Mouse (Mus musculus): ENCODE results near the gene Sh2d5.

Gene Sh2d5

DNA sequence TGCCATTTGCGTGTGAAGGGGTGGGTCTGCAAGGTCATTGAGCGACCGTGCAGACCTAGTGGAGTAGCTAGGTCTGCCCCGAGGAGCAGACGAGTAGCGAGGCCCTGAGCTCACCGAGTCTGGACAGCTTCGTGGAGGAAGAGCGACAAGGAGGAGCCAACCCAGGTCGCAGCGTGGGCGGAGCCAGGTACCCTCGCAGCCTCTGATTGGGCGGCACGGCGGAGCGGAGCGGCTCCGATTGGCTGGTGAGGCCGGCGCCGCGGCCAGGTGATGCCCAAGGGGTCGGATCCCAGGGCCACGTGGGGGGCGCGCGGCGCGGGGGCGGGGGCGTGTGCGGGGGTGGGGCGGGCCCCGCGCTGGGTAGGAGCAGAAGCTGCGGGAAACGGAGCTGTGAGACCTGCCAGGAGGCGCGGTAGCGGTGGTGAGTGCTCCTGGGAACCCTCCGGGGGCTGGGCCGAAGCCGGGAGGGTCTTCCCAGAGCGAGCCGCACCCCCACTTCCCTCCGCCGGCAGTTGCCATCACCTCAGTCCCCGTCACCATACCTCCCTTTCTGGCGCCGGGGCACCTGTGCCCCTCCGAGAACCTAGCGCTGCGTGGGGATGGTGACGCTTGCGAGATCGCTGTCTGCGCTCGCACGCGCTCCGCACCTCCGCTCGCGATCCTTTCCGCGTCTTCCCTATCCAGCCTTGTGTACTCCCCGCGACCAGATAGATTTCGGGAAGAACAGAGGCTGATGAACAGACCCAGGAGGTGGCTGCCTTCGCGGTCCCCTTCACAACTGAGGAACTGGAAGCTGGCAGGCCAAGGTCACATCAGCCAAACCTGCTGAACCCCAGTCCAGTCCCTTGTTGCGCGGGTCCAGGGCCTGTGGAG lies at the start of gene Sh2d5, which contains the start of gene Kif17:
TSS of gene Sh2d5 (plus strand) at position 316 of the 873 bp plus-strand sequence.
TSS of gene Kif17 (plus strand) at position 348 of the 873 bp plus-strand sequence.
- DNase-seq: peak; percentile 68 to 83

DNA sequence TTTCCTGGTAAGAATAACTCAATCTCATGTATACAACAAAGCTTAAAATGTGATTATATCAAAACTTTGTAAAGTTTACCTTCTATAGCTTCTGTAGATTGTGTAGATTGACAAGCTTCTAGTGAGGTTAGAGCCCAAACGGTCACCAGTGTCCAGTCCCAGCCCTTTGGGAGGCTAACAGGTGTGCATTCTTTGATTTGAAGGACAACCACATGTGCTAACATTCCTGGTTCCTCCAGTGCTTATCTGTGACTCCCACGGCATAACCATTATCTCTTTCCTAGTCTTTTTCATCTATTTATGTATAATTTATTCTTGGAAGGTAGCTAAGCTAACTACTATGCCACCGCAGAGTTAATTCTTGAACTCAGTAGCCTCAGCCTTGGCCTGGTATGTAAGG lies 49.4 kb upstream of the Sh2d5 start:
- no peak for DNase-seq

DNA sequence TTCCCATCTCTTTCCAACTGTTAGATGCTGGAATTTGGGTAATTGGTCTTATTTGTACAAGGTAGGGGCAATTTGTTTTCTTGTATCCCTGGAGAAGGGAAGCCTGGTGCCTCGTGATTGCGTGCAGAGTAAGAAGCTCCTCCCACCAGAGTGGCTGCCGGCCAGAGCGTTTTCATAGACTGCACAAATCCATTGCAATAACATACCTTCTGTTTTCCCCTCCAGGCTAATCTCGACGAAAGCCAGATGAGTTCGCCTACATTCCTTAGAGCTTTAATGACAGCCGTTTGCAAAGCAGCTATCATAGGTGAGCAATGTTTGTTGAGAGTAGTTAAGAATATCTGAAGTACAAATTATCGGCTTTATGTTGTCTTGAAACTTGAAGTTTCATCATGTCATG lies 48.5 kb upstream of the Sh2d5 start:
- DNase-seq: no peak

DNA sequence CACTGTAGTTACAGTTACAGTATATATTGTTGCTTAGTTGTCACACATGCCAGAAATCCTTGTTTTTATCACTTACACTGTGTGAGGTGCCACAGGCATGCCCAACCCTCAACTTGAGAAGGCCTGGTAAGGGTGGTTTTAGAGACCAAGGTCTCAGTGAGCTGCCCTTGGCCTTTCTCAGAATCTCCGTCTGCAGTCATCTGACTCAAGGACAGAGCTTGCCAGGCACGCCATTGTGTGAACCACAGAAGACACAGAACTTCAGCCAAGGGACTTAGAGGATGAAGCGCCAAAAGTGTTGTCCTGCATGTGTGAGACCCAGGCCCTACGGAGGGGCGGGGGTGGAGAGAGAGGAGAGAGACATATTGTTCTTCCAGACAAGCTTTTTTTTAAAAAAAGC lies 40.1 kb upstream of the Sh2d5 start:
- no peak for DNase-seq

DNA sequence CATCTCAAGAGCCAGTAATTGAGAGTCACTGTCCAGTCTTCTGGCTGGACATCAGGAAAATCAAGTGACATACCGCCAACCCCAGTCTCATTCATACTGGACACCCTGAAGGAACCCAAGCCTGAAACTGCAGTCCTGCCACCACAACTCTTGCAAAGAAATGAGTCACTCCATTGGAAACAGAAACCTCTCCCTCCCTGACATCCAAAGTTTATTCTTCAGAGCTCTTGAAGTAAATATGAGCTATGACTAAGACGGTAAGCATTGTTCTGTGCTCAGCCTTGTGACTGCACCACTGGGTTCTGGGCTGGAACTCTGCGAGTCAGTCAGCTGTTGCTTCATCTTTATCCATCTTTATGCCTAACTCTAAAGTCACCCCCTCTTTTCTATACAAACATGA lies 36.3 kb upstream of the Sh2d5 start:
- DNase-seq: no peak

DNA sequence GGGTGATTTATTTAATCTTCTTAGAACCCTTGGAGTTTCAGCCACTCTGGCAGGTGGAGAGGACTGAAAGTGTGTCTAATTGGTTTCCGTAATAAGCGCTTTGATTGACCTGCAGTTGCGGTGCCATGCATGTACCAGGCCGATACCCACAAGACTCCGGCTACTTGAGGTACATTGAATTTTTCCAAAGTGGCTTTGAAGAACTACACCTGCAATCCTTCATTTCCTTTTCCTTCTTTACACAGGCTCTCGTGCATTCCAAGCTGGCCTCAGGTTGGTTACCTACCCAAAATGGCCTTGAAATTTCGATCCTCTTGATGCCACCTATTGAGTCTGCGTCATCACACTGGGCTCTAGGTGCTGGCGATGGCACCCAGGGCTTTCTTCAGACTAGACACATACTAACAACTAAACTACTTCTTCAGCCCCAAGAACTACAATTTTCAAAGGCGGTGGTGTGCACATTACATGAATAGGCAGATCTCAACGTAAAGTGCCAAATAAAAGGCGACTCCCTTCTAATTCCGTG lies 34.5 kb upstream of the Sh2d5 start:
- DNase-seq: no peak

DNA sequence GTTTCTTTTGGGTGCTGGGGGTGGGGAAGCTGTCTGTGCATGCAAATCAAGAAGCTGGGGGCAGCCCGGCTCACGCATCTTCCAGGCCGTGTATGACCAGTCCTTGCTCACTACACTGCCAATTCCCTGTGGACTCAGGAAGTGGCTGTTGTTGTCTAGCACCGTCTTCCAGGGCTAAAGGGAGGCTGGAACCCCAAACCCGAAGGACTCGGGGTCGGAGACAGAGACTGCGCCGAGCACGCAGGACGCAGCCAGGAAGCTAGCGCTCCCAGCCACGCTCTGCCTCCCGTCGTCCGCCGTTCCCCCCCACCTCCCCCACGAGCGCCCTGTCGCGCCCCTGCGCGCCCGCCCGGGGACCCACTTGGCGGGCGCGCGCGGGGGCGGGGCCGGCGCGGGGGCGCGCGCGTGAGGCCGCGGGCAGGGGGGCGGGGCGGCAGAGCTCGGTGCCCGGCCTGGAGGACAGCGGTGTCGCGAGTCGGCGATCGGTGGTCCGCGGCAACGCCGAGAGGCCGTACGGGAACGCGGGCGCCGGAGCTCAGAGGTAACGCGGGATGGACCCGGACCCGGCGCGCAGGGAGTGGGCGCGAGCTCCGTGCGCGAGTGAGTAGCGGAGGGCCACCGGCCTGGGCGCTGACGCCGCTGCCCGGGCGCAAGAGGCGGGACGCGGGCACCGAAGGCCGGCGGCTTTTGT lies 33.9 kb upstream of the Sh2d5 start, which contains the start of gene Hp1bp3:
TSS of gene Hp1bp3 (plus strand) at position 97 of the 691 bp plus-strand sequence.
- DNase-seq: peak; percentile 74 to 88

DNA sequence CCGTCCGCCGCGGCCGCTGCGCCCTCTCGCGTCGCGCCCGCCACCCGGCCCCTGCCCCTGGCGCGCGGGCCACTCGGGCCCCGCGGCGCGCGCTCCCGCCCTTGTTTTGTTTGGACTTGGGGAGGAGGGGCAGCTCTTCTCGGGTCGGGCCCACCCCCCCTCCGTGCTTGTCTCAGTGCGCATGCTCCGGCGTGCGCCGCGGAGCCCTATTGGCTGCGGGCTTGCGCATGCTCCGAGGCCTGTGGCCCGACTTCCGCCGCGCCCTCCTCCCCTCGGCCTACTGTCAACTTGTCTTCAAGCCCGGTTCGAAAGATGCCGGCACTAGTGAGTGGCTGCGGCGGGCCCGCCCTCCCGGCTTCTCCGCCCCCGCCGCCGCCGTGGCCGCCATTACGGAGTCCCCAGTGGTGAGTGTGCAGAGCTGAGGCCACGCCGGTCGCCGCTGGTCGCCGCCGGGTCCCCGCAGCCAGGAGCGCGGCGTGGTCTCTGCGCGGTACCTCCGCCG lies 33.3 kb upstream of the Sh2d5 start:
- peak; percentile 99 for DNase-seq

DNA sequence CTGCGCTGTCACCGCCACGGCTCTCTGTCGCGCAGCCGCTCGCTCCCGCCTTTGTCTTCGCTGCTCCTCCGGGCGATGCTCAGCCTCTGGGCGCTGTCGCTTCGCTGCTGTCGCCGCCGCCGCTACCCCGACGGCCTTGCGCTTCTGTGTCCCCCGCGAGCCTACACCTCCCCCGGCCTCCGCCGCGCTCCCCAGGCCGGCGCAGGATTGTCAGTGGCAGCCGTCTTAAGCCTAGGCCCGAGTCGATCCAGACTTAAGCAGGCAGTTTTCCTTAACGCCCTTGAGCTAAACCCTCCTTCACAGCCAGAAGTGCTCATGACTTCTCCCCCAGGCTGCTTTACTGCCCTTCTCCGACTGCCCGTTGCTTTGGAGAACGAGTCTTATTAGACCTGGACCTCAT lies 32.8 kb upstream of the Sh2d5 start:
- DNase-seq: peak in 1 of 2 experiments; percentile 13

DNA sequence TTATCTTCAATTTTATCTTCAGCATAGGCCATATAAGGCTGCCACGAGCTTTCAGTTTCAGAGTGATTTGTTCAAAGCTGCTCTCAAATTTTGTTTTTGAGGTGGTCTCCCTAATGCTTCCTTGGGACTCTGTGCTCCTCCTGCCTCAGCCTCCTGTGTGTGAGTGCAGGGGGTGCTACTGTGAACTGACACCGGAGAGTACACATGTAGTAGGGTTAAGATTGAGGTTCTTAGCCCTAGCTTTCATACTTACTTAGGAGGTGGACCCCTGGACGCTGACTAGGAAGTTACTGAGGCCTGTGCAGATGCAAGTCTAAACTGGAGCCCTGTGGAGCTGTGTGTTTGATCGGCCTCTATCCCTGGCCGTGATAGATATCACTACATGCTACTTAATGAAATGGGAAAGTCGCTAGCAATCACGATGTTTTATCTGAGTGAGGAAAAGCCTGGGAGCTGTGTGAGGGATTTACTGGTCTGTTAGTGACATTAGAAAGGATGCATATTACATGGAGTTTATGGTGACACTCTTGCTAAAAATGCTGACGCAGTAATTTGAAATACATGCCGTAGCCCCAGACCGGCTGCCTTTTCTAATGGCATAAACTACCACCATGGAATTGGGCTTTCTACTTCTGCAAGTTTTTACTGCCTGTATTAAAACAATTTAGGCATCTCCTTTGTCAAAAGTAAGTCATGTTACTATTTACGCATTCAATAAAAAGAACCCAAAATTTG lies 32.1 kb upstream of the Sh2d5 start:
- DNase-seq: no peak

DNA sequence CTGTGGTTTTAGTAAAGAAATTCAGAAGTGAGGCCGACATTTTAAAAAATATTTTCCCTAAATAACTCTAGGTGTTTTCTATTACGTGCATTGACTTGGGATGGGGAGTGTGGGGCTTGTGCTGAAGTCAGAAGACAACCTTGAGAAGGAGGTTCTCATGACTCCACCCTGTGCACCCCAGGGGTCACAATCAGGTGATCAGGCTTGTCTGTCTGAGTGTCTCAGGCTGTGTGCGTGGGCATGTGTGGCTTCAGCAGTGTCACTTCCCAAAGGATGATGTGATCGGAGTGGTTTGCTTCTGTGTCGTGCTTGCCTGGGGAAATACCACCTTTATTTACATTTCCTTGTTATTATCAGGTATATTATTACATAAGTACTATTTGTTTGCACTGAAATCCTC lies 30.9 kb upstream of the Sh2d5 start:
- DNase-seq: no peak

DNA sequence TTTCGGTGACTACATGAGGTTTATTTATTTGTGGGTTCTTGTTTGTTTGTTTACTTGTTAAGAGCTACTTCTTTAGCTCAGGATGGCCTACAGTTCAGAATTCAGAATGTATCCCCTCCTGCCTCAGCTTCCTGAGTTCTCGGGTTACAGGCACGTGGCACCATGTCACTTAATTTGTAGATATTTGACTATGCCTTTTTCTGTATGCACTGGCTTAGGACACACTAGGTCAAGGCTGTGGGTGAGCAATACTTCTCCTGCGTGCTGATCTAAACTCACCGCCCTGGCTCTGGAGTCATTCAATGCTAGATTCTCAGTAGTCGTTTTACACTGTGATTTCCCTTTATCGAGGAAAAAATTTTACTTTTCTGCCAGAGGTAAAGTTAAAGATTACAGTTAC lies 29.4 kb upstream of the Sh2d5 start:
- DNase-seq: no peak

DNA sequence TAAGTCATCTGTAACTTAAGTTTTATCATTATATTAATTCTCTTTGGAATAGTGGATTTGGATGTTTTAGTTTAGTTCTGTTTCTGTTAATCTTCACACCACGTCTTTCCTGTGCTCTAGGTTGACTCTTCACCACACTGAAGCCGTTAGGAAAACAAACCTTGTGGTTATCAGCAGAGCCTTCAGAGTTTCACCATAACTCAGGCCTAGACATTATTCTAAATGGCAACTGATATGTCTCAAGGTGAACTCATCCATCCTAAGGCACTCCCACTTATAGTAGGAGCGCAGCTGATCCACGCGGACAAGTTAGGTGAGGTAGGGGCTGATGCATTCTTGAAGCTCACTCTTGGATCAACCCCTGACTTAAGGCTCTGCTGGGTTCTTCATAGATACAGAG lies 28.8 kb upstream of the Sh2d5 start:
- DNase-seq: no peak

DNA sequence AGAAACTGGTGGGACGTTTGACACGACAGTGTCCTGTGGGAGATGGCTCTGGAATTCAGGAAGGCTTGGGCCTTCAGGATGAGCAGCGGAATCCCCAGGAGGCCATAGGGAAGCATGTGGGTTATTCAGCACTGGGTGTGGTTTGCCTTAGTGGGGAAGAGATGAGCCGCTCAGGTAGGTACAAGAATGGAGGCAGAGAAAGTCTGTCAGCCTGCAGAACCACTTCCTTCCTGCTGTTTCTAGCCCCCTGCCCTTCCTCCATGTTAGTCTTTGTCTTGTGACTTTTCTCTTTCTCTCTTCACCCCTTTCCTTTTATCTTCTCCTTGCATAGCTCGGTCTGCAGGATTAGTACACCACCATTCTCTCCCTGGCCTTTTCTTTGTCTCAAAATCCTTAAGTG lies 27.8 kb upstream of the Sh2d5 start:
- DNase-seq: no peak

DNA sequence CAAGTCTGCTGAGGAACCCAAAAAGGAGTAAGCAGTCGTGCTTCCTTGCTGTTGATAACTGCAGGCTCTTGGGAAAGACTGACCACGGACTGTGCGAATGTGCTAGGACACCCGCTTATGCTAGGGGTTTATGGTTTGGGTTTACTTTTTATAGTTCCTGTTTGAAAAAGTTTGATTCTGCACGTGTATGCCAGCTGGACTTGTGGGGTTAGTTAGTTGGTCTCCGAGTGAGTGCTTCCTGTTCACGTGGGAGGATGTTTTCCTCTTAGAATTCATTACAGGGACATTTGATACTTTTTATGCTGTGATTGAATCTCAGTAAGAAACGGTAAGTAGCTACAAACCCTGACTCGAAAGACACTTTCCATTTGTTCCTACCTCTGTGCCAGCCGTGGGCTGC lies 26.6 kb upstream of the Sh2d5 start:
- DNase-seq: no peak

DNA sequence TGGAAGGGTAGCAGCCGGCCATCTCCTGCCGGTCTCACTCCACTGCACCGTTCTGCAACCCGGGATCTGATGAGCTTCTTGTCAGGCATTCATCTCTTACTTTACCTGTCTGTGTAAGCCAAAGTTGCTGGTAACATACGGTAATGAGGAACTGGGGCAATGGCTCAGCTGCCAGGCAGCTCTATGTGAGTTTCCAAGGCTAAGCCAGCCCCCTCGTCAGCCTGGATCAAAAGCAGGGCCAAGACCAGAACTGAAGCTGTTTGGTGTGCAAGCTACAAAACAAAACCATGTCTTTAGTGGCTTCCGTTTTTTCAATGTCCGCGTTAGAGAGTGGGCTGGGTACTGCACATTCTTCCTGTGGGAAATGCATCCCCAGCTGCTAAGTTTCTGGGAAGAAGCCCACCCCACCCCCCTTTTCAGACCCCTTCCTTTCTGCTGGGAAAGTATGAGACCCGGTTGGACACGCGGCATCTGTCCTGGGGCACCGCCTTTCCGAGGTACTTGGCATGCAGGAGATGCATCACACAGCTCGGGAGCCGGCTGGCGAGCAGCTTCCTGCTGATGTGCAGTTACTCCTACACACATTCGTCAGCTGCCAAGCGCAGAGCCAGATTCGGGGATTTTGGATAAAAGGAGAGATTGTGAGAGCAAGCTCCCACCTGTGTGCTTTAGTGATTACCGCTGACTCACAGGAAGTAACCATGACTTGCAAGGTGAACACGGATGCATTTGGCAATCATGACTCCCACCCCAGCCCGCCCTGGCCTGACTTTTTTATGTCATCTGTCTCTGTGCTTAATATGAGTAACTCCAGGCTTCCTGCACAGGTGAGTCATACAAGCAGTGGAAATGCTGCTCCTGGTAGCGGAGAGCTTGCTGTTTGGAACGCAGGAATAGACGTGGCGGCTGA lies 3.2 kb upstream of the Sh2d5 start:
- no peak for DNase-seq

DNA sequence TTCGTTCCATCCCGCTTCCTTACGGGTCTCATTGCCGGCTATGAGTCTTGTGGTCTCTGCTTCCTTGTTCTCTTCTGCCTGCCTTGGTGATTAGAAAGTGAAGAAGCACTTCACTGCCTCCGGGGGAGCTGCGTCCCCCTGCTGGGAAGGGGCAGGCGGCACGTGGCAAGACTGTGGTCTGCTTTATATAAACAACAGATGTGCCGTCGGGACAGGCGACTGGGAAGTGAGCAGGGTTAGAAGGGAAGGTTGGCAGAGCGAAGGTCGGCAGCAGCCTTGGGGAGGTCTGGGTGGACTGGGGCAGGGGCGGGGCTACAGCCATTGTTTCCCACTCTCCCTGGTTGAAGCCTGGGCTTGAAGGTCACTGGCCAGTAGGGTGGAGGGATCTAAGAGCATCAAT lies 1.6 kb downstream of the Sh2d5 start:
- peak; percentile 25 to 26 for DNase-seq

DNA sequence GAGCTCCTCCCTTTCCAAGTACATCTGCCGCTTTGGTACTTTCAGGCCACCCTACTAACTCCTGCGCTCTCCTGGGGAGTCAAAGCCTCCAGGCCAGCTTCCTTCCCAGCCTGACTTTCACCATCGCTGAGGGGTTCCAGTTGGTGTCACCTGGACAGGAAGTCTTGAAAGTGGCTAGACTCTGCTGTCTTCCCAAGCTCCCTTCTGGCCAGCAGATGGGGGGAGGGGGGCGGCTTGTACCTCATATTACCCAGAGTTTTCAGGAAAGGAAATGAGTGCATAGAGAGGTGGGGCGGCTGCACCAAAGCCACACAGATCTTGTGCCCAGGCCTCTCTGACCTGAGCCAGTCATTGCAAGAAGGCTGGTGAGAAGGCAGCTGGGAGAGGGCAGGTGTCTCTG lies 2.0 kb downstream of the Sh2d5 start:
- DNase-seq: no peak

DNA sequence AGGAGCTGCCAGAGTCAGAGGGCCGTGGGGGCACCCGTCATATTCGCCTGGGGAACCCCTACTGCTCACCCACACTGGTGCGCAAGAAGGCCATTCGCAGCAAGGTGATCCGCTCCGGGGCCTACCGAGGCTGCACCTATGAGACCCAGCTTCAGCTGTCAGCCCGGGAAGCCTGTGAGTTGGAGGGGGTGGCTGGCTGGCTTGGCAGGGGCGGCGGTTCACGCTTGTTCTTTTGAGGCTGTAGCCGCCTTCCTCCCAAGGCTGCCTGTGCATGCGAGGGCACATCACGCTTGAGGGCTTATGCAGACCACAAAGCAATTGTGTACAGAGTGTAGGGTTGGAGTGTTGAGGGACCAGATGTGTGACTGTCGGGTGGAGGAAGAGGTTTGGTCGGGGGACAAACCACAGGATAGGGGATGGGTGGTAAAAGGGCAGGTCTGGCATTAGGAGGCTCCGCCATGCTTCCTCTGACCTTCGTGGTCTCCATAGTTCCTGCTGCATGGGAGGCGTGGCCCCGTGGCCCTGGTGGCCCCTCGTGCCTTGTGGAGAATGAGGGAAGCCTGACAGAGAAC lies 7.0 kb downstream of the Sh2d5 start:
- DNase-seq: no peak

DNA sequence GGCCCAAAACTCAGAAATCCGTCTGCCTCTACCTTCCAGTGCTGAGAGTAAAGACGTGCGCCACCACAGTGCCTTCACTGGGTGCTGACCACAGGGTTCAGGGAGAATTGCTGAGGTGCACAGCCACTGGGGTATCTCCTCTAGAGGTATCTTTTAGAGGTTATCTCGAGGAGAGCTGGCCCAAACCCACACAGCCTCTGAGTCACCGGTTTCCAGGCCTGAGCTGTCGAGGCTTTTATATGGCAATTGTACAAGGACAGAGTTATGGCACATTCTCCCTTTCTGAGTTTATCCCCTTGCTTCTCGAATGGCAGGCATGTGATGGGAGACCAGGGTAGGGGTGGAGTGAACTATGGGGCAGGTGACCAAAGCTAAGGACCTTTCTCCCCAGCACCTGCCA lies 8.5 kb downstream of the Sh2d5 start:
- DNase-seq: no peak

DNA sequence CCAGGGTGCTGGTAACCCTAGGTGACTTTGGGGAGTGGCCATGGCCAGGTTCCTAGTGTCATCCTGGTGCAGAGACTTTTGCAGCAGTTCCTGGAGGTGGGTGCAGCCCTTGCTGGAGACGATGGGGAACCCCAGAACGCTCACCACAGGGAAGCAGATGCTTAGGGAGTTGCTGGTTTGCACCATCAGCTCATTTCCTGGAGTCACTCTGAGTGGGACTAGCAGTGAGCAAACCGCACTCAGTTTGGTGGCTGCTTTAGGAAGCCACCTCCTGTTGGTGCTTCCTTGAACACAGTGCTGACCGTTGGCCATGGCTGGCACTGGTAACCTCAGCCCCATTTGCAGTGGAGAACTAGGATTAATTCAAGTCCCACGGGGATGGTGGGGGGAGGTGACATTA lies 9.3 kb downstream of the Sh2d5 start:
- no peak for DNase-seq
